Mouse (Mus musculus): Measurements from ENCODE around the gene Ppan. TPM values are rescaled to one million over a fixed set of nuclear protein-coding genes. Genes with fewer than 3 reads are reported as not detected.

The Ppan gene
- polyA plus RNA-seq, 1 experiment from 2014 or later: 57.1 TPM

DNA sequence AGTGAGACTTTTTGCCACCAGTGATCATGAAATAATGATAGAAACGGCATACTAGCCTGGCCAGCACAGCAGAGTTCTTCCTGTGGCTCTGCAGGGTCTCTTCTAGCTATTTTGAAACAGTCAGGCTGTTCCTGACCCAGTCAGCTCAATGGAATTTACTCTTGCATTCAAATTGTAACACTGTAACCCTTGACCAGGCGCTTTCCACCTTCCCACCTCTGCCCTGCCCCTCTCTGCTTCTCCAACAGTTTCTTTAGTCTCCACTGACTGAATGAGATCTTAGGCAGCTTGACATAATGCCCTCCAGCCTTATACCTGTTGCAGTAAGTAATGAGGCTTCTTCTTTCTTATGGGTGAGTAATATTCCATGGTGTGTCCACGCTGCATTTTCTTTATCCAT, 21.1 kb upstream of the Ppan start:
- H3K27ac ChIP-seq (ENCODE audit: low read depth, low read length): no peak overlapping the region
- peaks cover 24% of the 10 kb centered on the region for H3K27me3 ChIP-seq (ENCODE audit: control insufficient read depth, insufficient read depth, low read length)
- DNase-seq (ENCODE audit: low spot score, missing footprints) (no peak), ATAC-seq (ENCODE audit: low FRiP score) (no peak)
- H3K4me3 ChIP-seq (ENCODE audit: low read depth, low read length): no peak overlapping the region
- no peaks in the 10 kb centered on the region for H3K9me3 ChIP-seq (ENCODE audit: control insufficient read depth, low read length)
- H3K9ac ChIP-seq (ENCODE audit: low read length): no peak overlapping the region
- no peaks in the 10 kb centered on the region for H3K4me1 ChIP-seq (ENCODE audit: control insufficient read depth, insufficient read depth, low read length)
- WGBS: 61% methylated on average over 3 of the region's 3 CpGs
- H3K4me2 ChIP-seq: no peak overlapping the region
- H3K36me3 ChIP-seq (ENCODE audit: control insufficient read depth, insufficient read depth, low read length): no peaks in the 10 kb centered on the region

DNA sequence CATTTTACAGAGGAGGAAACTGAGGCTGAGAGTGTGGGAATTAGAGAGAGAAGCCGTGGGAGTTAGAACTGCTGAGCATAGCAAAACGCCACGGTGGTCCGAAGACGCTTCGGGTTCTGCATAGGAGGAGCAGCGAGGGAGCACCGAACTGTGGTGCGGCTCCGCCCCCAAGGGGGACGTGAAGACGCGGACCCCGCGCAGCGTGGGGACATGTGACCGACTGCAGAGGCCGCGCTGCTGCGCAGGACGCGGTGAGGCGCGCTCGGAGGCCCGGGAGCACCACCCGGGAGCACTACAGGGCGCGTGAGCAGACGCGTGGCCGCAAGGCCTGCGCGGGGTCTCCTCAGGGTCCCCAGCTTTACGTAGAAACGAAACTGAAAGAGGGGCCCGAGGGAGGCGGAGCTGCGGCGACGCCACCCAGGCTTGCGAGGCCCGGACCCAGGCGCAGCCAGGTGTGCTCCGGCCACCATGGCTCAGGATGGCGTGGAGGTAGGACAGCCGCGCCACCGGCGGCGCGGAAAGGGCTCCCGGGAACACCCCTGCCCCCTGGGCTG, 19.4 kb upstream of the Ppan start, which contains the start of gene A230050P20Rik:
A230050P20Rik (plus strand) TSS at position 195 of the 554 bp plus-strand sequence.
- no peak within 1 kb of the TSS for H3K27ac ChIP-seq (ENCODE audit: low read depth, low read length)
- 10% methylated on average over 53 of the region's 53 CpGs for WGBS
- H3K36me3 ChIP-seq (ENCODE audit: control insufficient read depth, insufficient read depth, low read length): no peaks in the 10 kb centered on the region
- ATAC-seq (ENCODE audit: low FRiP score) (no peak), DNase-seq (ENCODE audit: low spot score, missing footprints) (peak; percentile 88)
- no peaks in the 10 kb centered on the region for H3K4me1 ChIP-seq (ENCODE audit: control insufficient read depth, insufficient read depth, low read length)
- no peaks in the 10 kb centered on the region for H3K9me3 ChIP-seq (ENCODE audit: control insufficient read depth, low read length)
- peak within 1 kb of the TSS; percentile 14; the same call in 1 of the 2 replicates for H3K4me3 ChIP-seq (ENCODE audit: low read depth, low read length)
- no peak within 1 kb of the TSS for H3K9ac ChIP-seq (ENCODE audit: low read length)
- no peak within 1 kb of the TSS for H3K4me2 ChIP-seq
- H3K27me3 ChIP-seq (ENCODE audit: control insufficient read depth, insufficient read depth, low read length): peaks cover 24% of the 10 kb centered on the region

DNA sequence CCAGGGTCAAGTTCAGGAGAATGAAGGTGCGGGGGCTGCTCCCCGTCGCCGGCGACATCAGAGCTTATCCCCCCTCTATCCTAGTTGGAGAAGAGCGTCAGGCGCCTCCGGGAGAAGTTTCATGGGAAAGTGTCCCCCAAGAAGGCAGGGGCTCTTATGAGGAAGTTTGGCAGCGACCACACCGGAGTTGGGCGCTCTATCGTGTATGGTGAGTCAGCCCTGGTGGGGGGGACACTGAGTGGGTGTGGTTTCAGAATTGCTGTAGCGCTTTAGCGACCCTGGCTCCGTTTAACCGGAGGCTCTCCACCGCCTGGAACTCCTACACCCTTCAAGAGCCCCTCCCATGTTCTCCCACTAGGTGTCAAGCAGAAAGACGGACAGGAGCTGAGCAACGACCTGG, 18.7 kb upstream of the Ppan start:
- WGBS: 8% methylated on average over 19 of the region's 19 CpGs
- peaks cover 24% of the 10 kb centered on the region for H3K27me3 ChIP-seq (ENCODE audit: control insufficient read depth, insufficient read depth, low read length)
- ATAC-seq (ENCODE audit: low FRiP score): no peak

DNA sequence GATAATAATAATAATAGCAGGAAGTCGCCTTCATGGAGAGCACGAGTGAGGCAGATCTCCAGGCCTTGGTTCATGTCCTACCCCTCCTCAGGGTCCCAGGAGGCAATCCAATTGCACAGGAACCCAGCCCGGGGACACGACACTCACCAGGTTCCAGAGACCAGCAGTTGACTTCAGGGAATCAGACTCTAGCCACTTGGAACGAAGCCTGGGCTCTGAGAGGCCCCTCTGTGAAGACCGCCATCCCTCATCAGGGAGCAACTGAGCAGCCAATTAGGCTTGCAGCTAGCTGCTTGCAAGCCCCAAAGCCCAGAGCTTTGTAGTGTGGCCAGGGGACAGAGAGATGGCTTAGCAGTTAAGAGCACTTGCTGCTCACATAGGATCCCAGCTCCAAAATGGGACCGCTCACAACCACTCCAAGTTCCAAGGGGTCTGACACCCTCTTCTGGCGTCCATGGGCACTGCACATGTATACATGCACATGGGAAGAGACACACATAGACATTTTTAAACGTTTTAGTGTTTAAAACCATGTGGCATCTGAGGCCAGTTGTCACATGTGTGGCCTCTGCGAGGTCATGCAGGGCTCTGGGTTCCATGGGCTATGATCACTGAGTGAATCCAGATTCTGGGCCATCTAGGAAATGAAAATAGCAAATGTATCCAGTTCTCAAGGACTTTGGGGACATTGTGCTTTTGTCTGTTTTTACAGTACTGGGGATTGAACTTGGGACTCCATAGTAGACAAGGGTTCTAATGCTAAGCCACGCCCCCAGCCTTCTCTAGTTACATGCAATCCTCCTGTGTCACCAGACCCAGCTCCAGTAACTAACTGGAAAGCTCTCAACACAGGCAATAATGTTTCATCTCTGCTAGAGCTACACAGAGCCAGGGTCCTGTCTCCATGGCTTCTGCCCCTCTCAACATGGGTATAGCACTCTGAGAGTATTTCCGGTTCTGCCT, 17.5 kb upstream of the Ppan start:
- Histone ChIP-seq H3K4me2 (no peak overlapping the region), H3K27me3 (ENCODE audit: control insufficient read depth, insufficient read depth, low read length) (peaks cover 24% of the 10 kb centered on the region), H3K9ac (ENCODE audit: low read length) (no peak overlapping the region), H3K36me3 (ENCODE audit: control insufficient read depth, insufficient read depth, low read length) (no peaks in the 10 kb centered on the region), H3K4me1 (ENCODE audit: control insufficient read depth, insufficient read depth, low read length) (no peaks in the 10 kb centered on the region), H3K27ac (ENCODE audit: low read depth, low read length) (no peak overlapping the region), H3K9me3 (ENCODE audit: control insufficient read depth, low read length) (no peaks in the 10 kb centered on the region), H3K4me3 (ENCODE audit: low read depth, low read length) (no peak overlapping the region)
- no peak for DNase-seq (ENCODE audit: low spot score, missing footprints)
- no peak for ATAC-seq (ENCODE audit: low FRiP score)
- 76% methylated on average over 12 of the region's 12 CpGs for WGBS

More for the DNA sequence above, 18.7 kb upstream of the Ppan start:
- H3K9ac ChIP-seq (ENCODE audit: low read length): no peak overlapping the region
- no peak overlapping the region for H3K4me2 ChIP-seq
- DNase-seq (ENCODE audit: low spot score, missing footprints): no peak
- no peaks in the 10 kb centered on the region for H3K4me1 ChIP-seq (ENCODE audit: control insufficient read depth, insufficient read depth, low read length)
- H3K9me3 ChIP-seq (ENCODE audit: control insufficient read depth, low read length): no peaks in the 10 kb centered on the region
- H3K36me3 ChIP-seq (ENCODE audit: control insufficient read depth, insufficient read depth, low read length): no peaks in the 10 kb centered on the region
- H3K4me3 ChIP-seq (ENCODE audit: low read depth, low read length): no peak overlapping the region
- no peak overlapping the region for H3K27ac ChIP-seq (ENCODE audit: low read depth, low read length)

DNA sequence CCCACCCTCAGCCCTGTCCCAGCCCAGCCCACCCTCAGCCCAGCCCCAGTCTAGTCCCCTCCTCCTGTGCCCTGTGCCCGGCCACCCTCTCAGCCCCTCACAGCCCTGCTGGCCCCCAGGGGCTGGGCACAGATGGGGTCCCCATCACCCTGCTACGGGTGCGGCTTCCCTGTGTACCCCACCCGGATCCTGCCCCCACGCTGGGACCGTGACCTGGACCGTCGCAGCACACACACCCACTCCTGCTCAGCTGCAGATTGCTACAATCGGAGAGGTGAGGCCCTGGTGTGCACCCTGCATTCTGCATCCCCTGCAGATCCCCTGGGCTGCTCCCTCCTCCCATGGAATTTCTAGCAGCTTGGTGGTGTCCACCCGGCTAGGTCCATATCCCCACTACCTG, 15.0 kb upstream of the Ppan start:
- no peak overlapping the region for H3K4me2 ChIP-seq
- no peak overlapping the region for H3K9ac ChIP-seq (ENCODE audit: low read length)
- H3K4me1 ChIP-seq (ENCODE audit: control insufficient read depth, insufficient read depth, low read length): peaks cover 5% of the 10 kb centered on the region
- H3K27ac ChIP-seq (ENCODE audit: low read depth, low read length): no peak overlapping the region
- H3K9me3 ChIP-seq (ENCODE audit: control insufficient read depth, low read length): no peaks in the 10 kb centered on the region
- H3K36me3 ChIP-seq (ENCODE audit: control insufficient read depth, insufficient read depth, low read length): no peaks in the 10 kb centered on the region
- peaks cover 24% of the 10 kb centered on the region for H3K27me3 ChIP-seq (ENCODE audit: control insufficient read depth, insufficient read depth, low read length)
- peak; percentile 75 for DNase-seq (ENCODE audit: low spot score, missing footprints)
- WGBS: 93% methylated on average over 9 of the region's 10 CpGs
- ATAC-seq (ENCODE audit: low FRiP score): no peak
- no peak overlapping the region for H3K4me3 ChIP-seq (ENCODE audit: low read depth, low read length)

DNA sequence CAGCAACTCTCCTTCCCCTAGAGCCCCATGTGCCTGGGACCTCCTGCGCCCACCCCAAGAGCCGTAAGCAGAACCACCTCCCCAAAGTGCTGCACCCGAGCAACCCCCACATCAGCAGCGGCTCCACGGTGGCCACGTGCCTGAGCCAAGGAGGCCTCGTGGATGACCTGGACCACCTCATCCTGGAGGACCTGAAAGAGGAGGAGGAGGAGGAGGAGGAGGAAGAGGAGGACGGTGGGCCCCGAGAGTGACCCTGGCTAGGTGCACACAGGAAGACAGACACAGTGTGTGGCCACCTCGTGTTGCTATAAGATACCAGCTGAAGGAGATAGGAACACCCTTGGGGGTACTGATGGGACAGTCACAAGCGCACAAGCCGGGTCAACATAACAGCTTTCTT, 14.5 kb upstream of the Ppan start:
- ATAC-seq (ENCODE audit: low FRiP score): no peak
- no peak overlapping the region for H3K9ac ChIP-seq (ENCODE audit: low read length)

DNA sequence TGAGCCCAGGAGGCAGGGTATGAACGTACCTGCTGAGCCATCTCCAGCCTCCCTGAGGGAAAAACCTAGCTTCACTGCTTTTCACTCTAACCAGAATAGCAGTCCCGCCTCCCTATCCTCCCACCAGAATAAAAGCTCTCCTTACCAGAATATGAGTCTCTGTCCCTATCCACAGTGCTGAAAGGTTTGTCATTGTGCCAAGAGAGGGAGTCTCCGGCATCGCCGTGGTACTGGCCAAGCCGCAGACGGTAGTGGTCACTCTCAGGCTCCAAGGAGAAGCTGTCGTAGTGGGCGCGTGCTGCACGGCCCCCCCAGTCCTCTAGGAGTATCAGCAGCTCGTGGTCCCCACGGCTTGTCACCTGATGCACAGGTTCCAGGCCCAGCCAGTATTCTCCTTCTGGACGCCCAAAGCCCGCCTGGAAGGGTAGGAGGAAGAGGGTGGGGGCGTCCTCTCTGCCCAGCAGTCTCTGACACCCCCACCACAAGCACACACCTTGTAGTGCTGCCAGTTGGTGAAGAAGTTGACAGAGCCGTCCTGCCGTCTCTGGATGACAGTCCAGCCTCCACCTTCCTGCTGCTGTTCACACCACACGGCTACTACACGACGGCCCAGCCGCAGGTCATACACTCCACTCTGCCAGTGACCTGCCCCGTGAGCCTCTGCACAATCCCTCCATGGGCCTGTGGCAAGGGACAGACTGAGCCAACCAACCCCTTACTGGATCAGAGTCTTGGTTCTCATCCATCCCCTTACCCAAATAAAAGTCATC, 12.8 kb upstream of the Ppan start:
- DNase-seq (ENCODE audit: low spot score, missing footprints) (peak; percentile 79), ATAC-seq (ENCODE audit: low FRiP score) (no peak)
- WGBS: 72% methylated on average over 23 of the region's 23 CpGs
- Histone ChIP-seq H3K9me3 (ENCODE audit: control insufficient read depth, low read length) (no peaks in the 10 kb centered on the region), H3K27me3 (ENCODE audit: control insufficient read depth, insufficient read depth, low read length) (peaks cover 4% of the 10 kb centered on the region; the same call in 1 of the 2 replicates), H3K36me3 (ENCODE audit: control insufficient read depth, insufficient read depth, low read length) (no peaks in the 10 kb centered on the region), H3K27ac (ENCODE audit: low read depth, low read length) (no peak overlapping the region), H3K4me1 (ENCODE audit: control insufficient read depth, insufficient read depth, low read length) (peaks cover 5% of the 10 kb centered on the region), H3K4me3 (ENCODE audit: low read depth, low read length) (no peak overlapping the region), H3K9ac (ENCODE audit: low read length) (no peak overlapping the region), H3K4me2 (no peak overlapping the region)

More for the DNA sequence above, 14.5 kb upstream of the Ppan start:
- Histone ChIP-seq H3K36me3 (ENCODE audit: control insufficient read depth, insufficient read depth, low read length) (no peaks in the 10 kb centered on the region), H3K4me1 (ENCODE audit: control insufficient read depth, insufficient read depth, low read length) (peaks cover 5% of the 10 kb centered on the region), H3K9me3 (ENCODE audit: control insufficient read depth, low read length) (no peaks in the 10 kb centered on the region), H3K4me2 (no peak overlapping the region), H3K4me3 (ENCODE audit: low read depth, low read length) (no peak overlapping the region), H3K27ac (ENCODE audit: low read depth, low read length) (no peak overlapping the region), H3K27me3 (ENCODE audit: control insufficient read depth, insufficient read depth, low read length) (peaks cover 20% of the 10 kb centered on the region)
- WGBS: 87% methylated on average over 12 of the region's 12 CpGs
- DNase-seq (ENCODE audit: low spot score, missing footprints): no peak

DNA sequence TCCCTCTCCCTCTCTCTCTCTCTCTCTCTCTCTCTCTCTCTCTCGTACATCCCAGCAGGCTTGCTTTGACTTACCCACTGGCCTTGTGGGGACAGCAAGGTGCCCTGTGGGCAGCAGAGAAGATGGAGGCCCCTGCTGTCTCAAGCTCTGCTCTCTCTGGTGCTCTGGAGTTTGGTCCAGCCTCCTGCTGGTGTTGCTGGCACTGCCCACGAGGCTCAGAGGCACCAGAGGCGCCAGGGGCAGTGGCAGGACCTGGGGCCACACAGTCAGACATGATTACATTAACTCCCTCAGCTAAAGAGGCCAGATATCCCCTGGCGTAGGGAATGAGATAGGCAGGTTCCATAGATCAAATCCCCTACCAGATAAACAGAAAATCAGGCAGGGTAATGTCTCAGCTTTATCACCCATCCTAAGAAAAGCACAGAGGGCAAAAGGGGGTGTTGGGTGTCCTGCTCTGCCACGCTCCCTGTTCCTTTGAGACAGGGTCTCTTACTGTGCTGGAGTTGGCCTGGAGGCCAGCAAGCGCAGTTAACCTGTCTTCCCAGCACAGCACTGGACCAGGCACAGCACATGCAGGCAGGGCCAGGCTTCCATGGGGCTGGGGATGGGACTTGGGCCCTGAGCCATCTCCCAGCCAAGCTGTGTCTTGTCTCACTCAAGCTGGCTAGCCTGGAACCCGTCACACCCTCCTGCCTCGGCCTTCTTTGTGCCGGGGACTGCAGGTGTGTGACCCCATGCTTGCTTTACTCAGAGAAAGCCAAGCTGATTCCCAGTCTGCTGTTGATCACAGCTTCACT, 11.5 kb upstream of the Ppan start:
- ATAC-seq (ENCODE audit: low FRiP score): no peak
- Histone ChIP-seq H3K36me3 (ENCODE audit: control insufficient read depth, insufficient read depth, low read length) (no peaks in the 10 kb centered on the region), H3K4me1 (ENCODE audit: control insufficient read depth, insufficient read depth, low read length) (peaks cover 5% of the 10 kb centered on the region), H3K4me3 (ENCODE audit: low read depth, low read length) (no peak overlapping the region), H3K9ac (ENCODE audit: low read length) (no peak overlapping the region), H3K27ac (ENCODE audit: low read depth, low read length) (no peak overlapping the region), H3K27me3 (ENCODE audit: control insufficient read depth, insufficient read depth, low read length) (no peaks in the 10 kb centered on the region), H3K4me2 (no peak overlapping the region), H3K9me3 (ENCODE audit: control insufficient read depth, low read length) (no peaks in the 10 kb centered on the region)
- WGBS: 70% methylated on average over 9 of the region's 9 CpGs
- peak; percentile 47 for DNase-seq (ENCODE audit: low spot score, missing footprints)
